Mouse (Mus musculus) forebrain, embryonic 10.5 days (tissue): ENCODE measurements around the gene Timm10b. TPM values are rescaled to one million over a fixed set of nuclear protein-coding genes. Genes with fewer than 3 reads are reported as not detected.

Source experiments
- DNase-seq: peaks from one replicate; pipeline ENCODE4 v3.0.0-alpha.2; 2017; ENCODE audit warnings: low spot score; ENCODE audit errors: extremely low spot score
- H3K27ac ChIP-seq: fragments of 300-500 bp; sonication (generic); 2 replicates; pipeline ENCODE4 v1.5.1; 2016; ENCODE audit warnings: mild to moderate bottlenecking
- H3K27me3 ChIP-seq: fragments of 300-500 bp; sonication (generic); 2 replicates; pipeline ENCODE4 v1.6.1; 2016; ENCODE audit warnings: mild to moderate bottlenecking; ENCODE audit not compliant: poor library complexity, severe bottlenecking
- H3K36me3 ChIP-seq: fragments of 300-500 bp; sonication (generic); replicated peaks from 2 replicates; pipeline ENCODE4 v1.6.1; 2016; ENCODE audit warnings: mild to moderate bottlenecking, moderate library complexity
- H3K4me1 ChIP-seq: fragments of 300-500 bp; sonication (generic); 2 replicates; pipeline ENCODE4 v1.6.1; 2016
- H3K4me3 ChIP-seq: fragments of 300-500 bp; sonication (generic); 2 replicates; pipeline ENCODE4 v1.5.1; 2016; ENCODE audit warnings: mild to moderate bottlenecking, moderate library complexity
- H3K9me3 ChIP-seq: fragments of 300-500 bp; sonication (generic); 2 replicates; pipeline ENCODE4 v1.6.1; 2016; ENCODE audit warnings: mild to moderate bottlenecking, moderate library complexity
- WGBS: fragments of 180-500 bp; shearing (Covaris S2); methylation state at CpG from one replicate; pipeline ENCODE4 v1.1.7; 2016; 5-methylcytosine and 5-hydroxymethylcytosine counted together
- polyA plus RNA-seq: library from polyadenylated mRNA; unstranded; fragments of >200 nt; fragmentation: Nextera tagmentation; extraction: Ambion mirVana; gene quantifications from 2 replicates; pipeline ENCODE4 v1.2.1, GENCODE M21; 2016

Timm10b gene
- polyA plus RNA-seq, 1 experiment from 2014 or later, result 145 TPM

DNA sequence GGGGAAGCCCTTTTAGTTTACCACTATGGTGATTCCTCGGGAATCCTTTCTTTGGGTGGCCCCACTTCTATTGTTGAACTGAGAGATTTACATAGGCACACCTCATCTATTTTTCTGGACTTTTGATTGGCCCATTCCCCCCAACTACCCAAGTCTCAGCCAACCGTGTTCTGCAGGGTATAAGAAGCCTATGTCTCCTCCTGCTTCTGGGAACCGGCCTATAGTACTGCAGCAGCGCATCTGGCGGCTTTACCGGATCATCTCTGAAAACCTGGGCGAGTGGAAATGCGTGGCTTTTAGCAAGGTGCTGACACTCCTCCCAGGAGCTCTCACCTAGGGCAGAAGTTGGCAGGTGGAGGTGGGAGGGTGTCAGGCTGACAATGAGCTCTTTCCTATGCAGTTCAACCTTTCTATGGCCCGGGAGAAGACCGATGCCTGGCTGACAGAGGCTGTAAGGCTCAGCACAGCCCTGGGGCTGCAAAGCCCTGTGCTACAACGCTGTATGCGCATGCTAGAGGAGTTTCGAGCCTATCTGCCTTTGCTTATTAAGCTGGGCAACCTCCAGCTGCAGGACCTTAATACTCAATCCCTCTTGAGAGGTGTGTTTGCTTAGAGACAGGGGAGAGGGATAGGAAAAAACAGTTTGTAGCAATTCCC, 45.8 kb downstream of the Timm10b start:
- DNase-seq, result peak; percentile 17
- Histone ChIP-seq H3K4me1 (peaks cover 8% of the 10 kb centered on the region), H3K27me3 (0 out of 2 replicates have a peak, but pooled peaks cover 4% of the 10 kb centered on the region), H3K9me3 (no peaks in the 10 kb centered on the region), H3K27ac (no peak overlapping the region), H3K4me3 (peak overlapping the region; percentile 30), H3K36me3 (no peaks in the 10 kb centered on the region)
- 9% methylated on average over 13 of the region's 13 CpGs for WGBS

DNA sequence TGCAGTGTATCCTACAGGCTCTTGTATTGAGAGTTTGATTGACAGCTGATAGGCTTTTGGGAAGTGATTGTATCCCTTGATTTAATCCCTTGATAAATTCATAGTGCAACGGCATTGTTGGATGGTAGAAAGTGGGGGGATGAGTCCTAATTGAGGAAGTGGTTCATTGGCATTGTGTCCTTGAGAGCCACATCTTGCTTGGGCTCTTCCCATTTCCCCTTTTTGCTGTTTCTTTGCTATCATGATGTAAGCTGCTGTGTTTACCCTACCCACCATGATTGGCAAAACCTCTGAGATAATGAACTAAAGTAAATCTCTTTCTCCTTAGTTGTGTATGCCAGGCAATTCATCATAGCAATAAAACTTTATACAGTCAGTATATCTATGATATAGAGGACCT, 51.0 kb downstream of the Timm10b start:
- Histone ChIP-seq H3K4me1 (peaks cover 2% of the 10 kb centered on the region), H3K27ac (no peak overlapping the region), H3K36me3 (no peaks in the 10 kb centered on the region), H3K4me3 (no peak overlapping the region), H3K9me3 (no peaks in the 10 kb centered on the region), H3K27me3 (0 out of 2 replicates have a peak, but pooled peaks cover under 1% of the 10 kb centered on the region)
- WGBS, result 77% methylated on average over 1 of the region's 1 CpGs
- no peak for DNase-seq

Other genes starting within 250 kb of the Timm10b start
- 45.0 and 47.5 TPM in 2 replicates for gene Fam160a2, start 240.0 kb upstream of the Timm10b start, polyA plus RNA-seq
- 0.06 and 0.09 TPM in 2 replicates for gene Cnga4, start 235.5 kb upstream of the Timm10b start, polyA plus RNA-seq
- 0.53 and 0.69 TPM in 2 replicates for gene Cckbr, start 214.3 kb upstream of the Timm10b start, polyA plus RNA-seq
- gene Cavin3, start 157.8 kb upstream of the Timm10b start, polyA plus RNA-seq, result 16.9 and 17.8 TPM in 2 replicates
- 29.0 and 29.7 TPM in 2 replicates for gene Smpd1, start 85.7 kb upstream of the Timm10b start, polyA plus RNA-seq
- gene Apbb1, start 58.4 kb upstream of the Timm10b start, polyA plus RNA-seq, result 105 and 106 TPM in 2 replicates
- gene Hpx, start 39.9 kb upstream of the Timm10b start, polyA plus RNA-seq, result 0.33 TPM in 1 of 2 replicates, not detected in the other
- gene Trim3, start 6.5 kb upstream of the Timm10b start, polyA plus RNA-seq, result 25.9 and 27.8 TPM in 2 replicates
- gene Arfip2, start 360 bp downstream of the Timm10b start, polyA plus RNA-seq, result 66.0 and 69.1 TPM in 2 replicates
- 28.9 and 38.2 TPM in 2 replicates for gene Gm45799, start 496 bp downstream of the Timm10b start, polyA plus RNA-seq
- 0.53 and 0.82 TPM in 2 replicates for gene Dnhd1, start 10.8 kb downstream of the Timm10b start, polyA plus RNA-seq
- 208 and 211 TPM in 2 replicates for gene Ilk, start 96.5 kb downstream of the Timm10b start, polyA plus RNA-seq
- 43.5 and 46.5 TPM in 2 replicates for gene Rrp8, start 97.3 kb downstream of the Timm10b start, polyA plus RNA-seq
- 178 and 183 TPM in 2 replicates for gene Taf10, start 104.3 kb downstream of the Timm10b start, polyA plus RNA-seq
- 60.2 and 62.6 TPM in 2 replicates for gene Tpp1, start 112.2 kb downstream of the Timm10b start, polyA plus RNA-seq
- 8.8 and 9.9 TPM in 2 replicates for gene Dchs1, start 147.6 kb downstream of the Timm10b start, polyA plus RNA-seq
- 344 and 348 TPM in 2 replicates for gene Mrpl17, start 171.0 kb downstream of the Timm10b start, polyA plus RNA-seq